Mouse (Mus musculus) lung, adult 18-20 months (tissue): ENCODE results near the gene Dnm3.

Experiments used
- DNase-seq, 2 experiments: peaks; one replicate each; pipeline ENCODE4 v3.0.0; 2022; ENCODE audit warnings: mixed read lengths in 2 of 2

Dnm3 gene

GRCm38 (mm10) chr1:161980046-161980445, 497.8 kb downstream of the Dnm3 start:
- DNase-seq, result no peak

- no peak for DNase-seq
Measured at GRCm38 (mm10) chr1:161979536-161979935, 498.3 kb downstream of the Dnm3 start, which contains the start of gene 4930558K02Rik. 4930558K02Rik (minus strand) TSS chr1:161979636.

GRCm38 (mm10) chr1:161978173-161978700, 499.6 kb downstream of the Dnm3 start:
- no peak for DNase-seq

- no peak for DNase-seq
Measured at GRCm38 (mm10) chr1:161977331-161977730, 500.5 kb downstream of the Dnm3 start.

GRCm38 (mm10) chr1:161976255-161977182, 501.3 kb downstream of the Dnm3 start:
- peak; percentile 69 to 82 for DNase-seq

- DNase-seq, result no peak
Measured at GRCm38 (mm10) chr1:161972233-161972632, 505.6 kb downstream of the Dnm3 start.

GRCm38 (mm10) chr1:161970874-161971273, 507.0 kb downstream of the Dnm3 start:
- DNase-seq, result no peak

- DNase-seq, result peak; percentile 93 to 96
Measured at GRCm38 (mm10) chr1:161968589-161969407, 509.0 kb downstream of the Dnm3 start, which contains the start of gene Pigc. Pigc (plus strand) TSS chr1:161969186.

- no peak for DNase-seq
Measured at GRCm38 (mm10) chr1:161967936-161968335, 509.9 kb downstream of the Dnm3 start.

- no peak for DNase-seq
Measured at GRCm38 (mm10) chr1:161962465-161963377, 515.1 kb downstream of the Dnm3 start.

- DNase-seq, result no peak
Measured at GRCm38 (mm10) chr1:161957964-161958950, 519.6 kb downstream of the Dnm3 start.

- DNase-seq, result no peak
Measured at GRCm38 (mm10) chr1:161955846-161956245, 522.0 kb downstream of the Dnm3 start.

GRCm38 (mm10) chr1:161952599-161952998, 525.2 kb downstream of the Dnm3 start:
- no peak for DNase-seq

- DNase-seq, result no peak
Measured at GRCm38 (mm10) chr1:161951009-161951779, 526.6 kb downstream of the Dnm3 start.

- no peak for DNase-seq
Measured at GRCm38 (mm10) chr1:161942082-161942481, 535.8 kb downstream of the Dnm3 start.
